Mouse (Mus musculus) CH12.LX (cell line): ENCODE results near the gene Atp6v0a4.

ENCODE experiments used
- CTCF ChIP-seq, 2 experiments: IDR thresholded peaks in 1 of 2; conservative IDR thresholded peaks in 1 of 2; 2 replicates each; pipeline ENCODE4 v1.5.1; 2011 to 2012; ENCODE audit warnings: low read depth in 2 of 2, low read length in 2 of 2, improper control_type of control experiment in 1 of 2, inconsistent platforms in 1 of 2, mild to moderate bottlenecking in 1 of 2, moderate library complexity in 1 of 2
- NRF1 ChIP-seq: IDR thresholded peaks from 2 replicates; pipeline ENCODE4 v1.6.1; 2014; ENCODE audit warnings: low read depth, mild to moderate bottlenecking, inconsistent platforms, low read length, improper control_type of control experiment, moderate library complexity
- POLR2A ChIP-seq: IDR thresholded peaks from 2 replicates; pipeline ENCODE4 v1.6.1; 2011; ENCODE audit warnings: low read depth, mild to moderate bottlenecking, improper control_type of control experiment, low read length
- USF2 ChIP-seq: conservative IDR thresholded peaks from 2 replicates; pipeline ENCODE4 v1.6.1; 2011; ENCODE audit warnings: low read depth, low read length, improper control_type of control experiment
- ZNF384 ChIP-seq: IDR thresholded peaks from 2 replicates; pipeline ENCODE4 v1.6.1; 2012; ENCODE audit warnings: low read depth, low read length, improper control_type of control experiment, inconsistent platforms

GRCm38 (mm10) chr6:38072137-38072796 lies 52.1 kb downstream of the Atp6v0a4 start:
- no peak for TF ChIP-seq USF2
- no peak for TF ChIP-seq POLR2A
- TF ChIP-seq CTCF (conservative IDR thresholded peaks at IDR 0.05 in 1 of 2, IDR thresholded peaks at IDR 0.05 in 1 of 2; ENCODE audit: low read depth in 2 of 2, low read length in 2 of 2) = no peak
- no peak for TF ChIP-seq NRF1
- TF ChIP-seq ZNF384 = no peak
